Mouse (Mus musculus) ES-E14 (cell line): Measurements from ENCODE around the gene Nup188. TPM values are rescaled to one million over a fixed set of nuclear protein-coding genes. Genes with fewer than 3 reads are reported as not detected.

ENCODE experiments used
- DNase-seq: peaks from one replicate; pipeline ENCODE4 v3.0.0-alpha.2; 2013; ENCODE audit warnings: low read depth, low spot score
- H3K27ac ChIP-seq: 2 replicates; pipeline ENCODE4 v1.5.1; 2012; ENCODE audit warnings: low read depth, mild to moderate bottlenecking, low read length, moderate library complexity, mixed read lengths; ENCODE audit not compliant: poor library complexity, insufficient read depth, severe bottlenecking
- H3K36me3 ChIP-seq: 2 replicates; pipeline ENCODE4 v1.6.1; 2012; ENCODE audit warnings: mild to moderate bottlenecking, low read length, moderate library complexity, mixed read lengths; ENCODE audit not compliant: control insufficient read depth, poor library complexity, insufficient read depth, severe bottlenecking
- H3K4me1 ChIP-seq, 2 experiments: fragments of 150-350 bp in 1 of 2; sonication (generic) in 1 of 2; 2 replicates each; pipeline ENCODE4 v1.6.1; 2012; ENCODE audit warnings: low read length in 2 of 2, mild to moderate bottlenecking in 1 of 2, mixed read lengths in 1 of 2; ENCODE audit not compliant: control insufficient read depth in 2 of 2, insufficient read depth in 2 of 2, poor library complexity in 1 of 2
- H3K4me3 ChIP-seq, 2 experiments: fragments of 150-350 bp in 1 of 2; sonication (generic) in 1 of 2; 2 replicates each; pipeline ENCODE4 v1.5.1; 2012; ENCODE audit warnings: low read length in 2 of 2, low read depth in 1 of 2, mild to moderate bottlenecking in 1 of 2, mixed read lengths in 1 of 2; ENCODE audit not compliant: insufficient read depth in 1 of 2, poor library complexity in 1 of 2, severe bottlenecking in 1 of 2
- H3K9ac ChIP-seq: 2 replicates; pipeline ENCODE4 v1.6.1; 2012; ENCODE audit warnings: low read depth, mild to moderate bottlenecking, low read length, mixed read lengths; ENCODE audit not compliant: poor library complexity, insufficient read depth, severe bottlenecking
- H3K9me3 ChIP-seq: fragments of 150-350 bp; sonication (generic); 2 replicates; pipeline ENCODE4 v1.6.1; 2012; ENCODE audit warnings: low read depth, mild to moderate bottlenecking, low read length; ENCODE audit not compliant: control insufficient read depth, insufficient read depth
- CHD2 ChIP-seq: IDR thresholded peaks from 2 replicates; pipeline ENCODE4 v1.6.1; 2014; ENCODE audit warnings: mild to moderate bottlenecking, low read depth, low read length, inconsistent platforms
- HCFC1 ChIP-seq: IDR thresholded peaks from 2 replicates; pipeline ENCODE4 v1.6.1; 2012; ENCODE audit warnings: low read length, inconsistent platforms, borderline replicate concordance; ENCODE audit not compliant: insufficient read depth
- MAFK ChIP-seq: IDR thresholded peaks from 2 replicates; pipeline ENCODE4 v1.6.1; 2014; ENCODE audit warnings: mild to moderate bottlenecking, low read depth, low read length, inconsistent platforms; ENCODE audit not compliant: insufficient read depth
- ZC3H11A ChIP-seq: IDR thresholded peaks from 2 replicates; pipeline ENCODE4 v1.6.1; 2012; ENCODE audit warnings: low read depth, mild to moderate bottlenecking, inconsistent platforms, low read length, borderline replicate concordance
- ZNF384 ChIP-seq: IDR thresholded peaks from 2 replicates; pipeline ENCODE4 v1.6.1; 2012; ENCODE audit warnings: low read depth, low read length, inconsistent platforms
- in situ Hi-C, 2 experiments: fragments of 600-800 bp; cut with MboI; formaldehyde crosslinking; loops; one replicate each; pipeline ENCODE4 v1.15.1; 2025; ENCODE audit warnings: low sequenced_read_pairs in 2 of 2, inconsistent platforms in 1 of 2; ENCODE audit not compliant: unreplicated experiment in 2 of 2
- total RNA-seq: library from RNA; depleted of rRNA; stranded (reverse); fragments of 300-350 nt; gene quantifications from 2 replicates; pipeline ENCODE4 v1.2.3, GENCODE M21; 2012

The Nup188 gene
- total RNA-seq, 1 experiment, result 84.5 TPM

DNA sequence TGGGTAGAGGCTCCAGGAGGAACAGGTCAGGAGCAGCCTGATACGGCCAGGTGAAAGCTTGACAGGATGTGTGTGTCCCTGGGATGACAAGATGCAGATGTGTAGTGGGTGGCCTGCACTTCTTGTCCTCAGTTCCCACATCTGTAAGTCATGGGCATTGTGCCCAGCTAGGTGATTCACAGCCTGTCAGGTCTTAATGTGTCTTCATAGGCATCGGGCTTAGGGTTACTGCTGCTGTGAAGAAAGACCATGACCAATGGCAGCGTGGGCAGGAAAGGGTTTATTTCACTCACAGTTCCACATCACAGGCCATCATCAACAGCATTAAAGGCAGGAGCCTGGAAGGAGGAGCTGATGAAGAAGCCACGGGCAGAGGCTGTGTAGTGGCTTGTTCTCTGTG lies 99.4 kb downstream of the Nup188 start:
- Histone ChIP-seq H3K9me3 (no peaks in the 10 kb centered on the region), H3K27ac (no peak overlapping the region), H3K4me1 (no peaks in the 10 kb centered on the region), H3K36me3 (peaks cover 22% of the 10 kb centered on the region), H3K4me3 (no peak overlapping the region), H3K9ac (no peak overlapping the region)
- no peak for TF ChIP-seq HCFC1
- no peak for TF ChIP-seq ZC3H11A
- no peak for TF ChIP-seq CHD2
- no peak for TF ChIP-seq MAFK
- no peak for TF ChIP-seq ZNF384
- in situ Hi-C loops, result no loop called here
- DNase-seq, result no peak

DNA sequence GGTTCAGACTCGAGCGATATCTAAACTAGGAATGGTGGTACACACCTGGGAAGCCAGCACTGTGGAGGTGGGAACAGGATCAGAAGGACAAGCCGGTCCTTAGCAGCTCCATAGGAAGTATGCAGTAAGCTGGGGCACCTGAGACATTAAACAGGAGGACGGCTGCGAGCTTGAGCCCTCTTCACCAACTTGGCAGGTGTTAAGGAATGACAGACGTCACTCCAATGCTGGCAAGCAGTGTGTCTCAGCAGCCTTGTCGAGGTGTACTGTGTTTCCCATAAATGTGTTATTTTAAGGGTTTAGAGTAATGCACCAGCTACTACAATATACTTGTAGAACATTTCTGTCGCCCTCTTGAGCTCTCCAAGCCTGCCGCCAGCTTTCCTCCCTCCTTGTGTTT lies 100.7 kb downstream of the Nup188 start:
- Histone ChIP-seq H3K9me3 (no peaks in the 10 kb centered on the region), H3K9ac (no peak overlapping the region), H3K27ac (no peak overlapping the region), H3K36me3 (peaks cover 17% of the 10 kb centered on the region), H3K4me1 (0 out of 4 replicates have a peak, but pooled peaks cover 0 to 3% of the 10 kb centered on the region in 2 experiments), H3K4me3 (no peak overlapping the region)
- DNase-seq, result no peak
- in situ Hi-C loops, result no loop called here
- no peak for TF ChIP-seq ZNF384
- no peak for TF ChIP-seq MAFK
- no peak for TF ChIP-seq HCFC1
- no peak for TF ChIP-seq CHD2
- no peak for TF ChIP-seq ZC3H11A

DNA sequence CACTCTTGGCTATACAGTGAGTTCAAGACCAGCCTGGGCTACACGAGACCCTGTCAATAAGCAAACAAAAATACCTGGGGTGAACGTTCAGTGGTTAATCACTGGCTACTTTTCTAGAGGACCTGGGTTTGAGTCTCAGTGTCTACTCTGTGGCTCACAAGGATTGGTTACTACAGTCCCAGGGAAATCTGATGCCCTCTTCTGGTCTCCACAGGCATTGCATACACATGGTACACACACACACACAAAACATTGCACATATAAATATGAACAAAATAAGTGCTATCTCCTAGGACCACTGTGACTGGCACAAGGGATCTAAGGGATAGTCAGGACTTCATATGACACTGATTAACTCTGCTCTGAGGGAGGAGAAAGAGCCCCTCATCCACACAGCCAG lies 102.8 kb downstream of the Nup188 start:
- Histone ChIP-seq H3K9ac (no peak overlapping the region), H3K9me3 (no peaks in the 10 kb centered on the region), H3K27ac (no peak overlapping the region), H3K4me1 (peaks cover 3% of the 10 kb centered on the region in 2 experiments; a peak in 1 of 4 replicates), H3K36me3 (peaks cover 4% of the 10 kb centered on the region; the same call in 1 of the 2 replicates), H3K4me3 (no peak overlapping the region)
- TF ChIP-seq ZC3H11A, result no peak
- no peak for TF ChIP-seq HCFC1
- TF ChIP-seq CHD2, result no peak
- TF ChIP-seq ZNF384, result no peak
- no peak for TF ChIP-seq MAFK
- in situ Hi-C loops, result no loop called here
- no peak for DNase-seq

DNA sequence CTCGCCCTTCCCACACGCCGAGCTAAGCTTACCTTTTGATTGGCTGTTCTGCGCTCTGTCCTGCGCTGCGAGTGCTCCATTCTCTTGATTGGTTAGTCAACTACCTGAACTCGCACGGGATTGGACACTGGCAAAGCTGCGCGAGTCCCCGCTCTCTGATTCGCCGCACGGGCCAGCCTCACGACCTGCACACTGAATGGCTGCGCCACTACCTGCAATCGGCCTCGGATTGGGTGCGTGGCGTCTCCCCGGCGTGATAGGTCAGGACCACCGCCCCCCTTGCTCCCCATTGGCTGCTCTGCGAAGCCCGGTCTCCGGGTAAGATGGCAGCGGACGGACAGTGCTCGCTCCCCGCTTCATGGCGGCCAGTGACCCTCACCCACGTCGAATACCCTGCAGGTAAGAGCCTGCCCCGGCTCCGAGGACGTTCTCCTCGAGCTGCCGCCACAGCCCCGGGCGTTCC lies 105.9 kb downstream of the Nup188 start, which contains the start of gene Dolpp1:
Dolpp1 (plus strand) TSS at position 141 of the 463 bp plus-strand sequence.
- H3K4me3 ChIP-seq, result peak within 1 kb of the TSS; percentile 86 to 89
- no peaks in the 10 kb centered on the region for H3K9me3 ChIP-seq
- in situ Hi-C loops, result no loop called here
- peaks cover 4% of the 10 kb centered on the region; the same call in 1 of the 2 replicates for H3K36me3 ChIP-seq
- TF ChIP-seq CHD2 (peak; percentile 96), HCFC1 (no peak)
- no peak within 1 kb of the TSS for H3K27ac ChIP-seq
- H3K4me1 ChIP-seq, result peaks cover 3 to 12% of the 10 kb centered on the region in 2 experiments; a peak in 1 of 4 replicates
- peak; percentile 96 for DNase-seq
- peak within 1 kb of the TSS; percentile 81 for H3K9ac ChIP-seq
